Mouse (Mus musculus) embryonic facial prominence, embryonic 14.5 days (tissue): ENCODE results near the gene Siglecg. TPM values are rescaled to one million over a fixed set of nuclear protein-coding genes. Genes with fewer than 3 reads are reported as not detected.
A peak's percentile ranks its signal among the peaks of the same experiment; 100 is the strongest.
"Not testable (repeated sequence)": the region's sequence is repeated elsewhere in the genome, so short reads cannot be mapped to it uniquely, and the experiment has no call there.

Source experiments
- ATAC-seq: fragments of 200-750 bp; cut with Nextera tagmentation; 2 replicates; pipeline ENCODE4 v1.8.0; 2017; ENCODE audit warnings: low read depth, moderate number of reproducible peaks, moderate TSS enrichment
- DNase-seq: peaks from one replicate; pipeline ENCODE4 v3.0.0-alpha.2; 2015; ENCODE audit warnings: low spot score
- H3K27ac ChIP-seq: fragments of 300-500 bp; sonication (generic); replicated peaks from 2 replicates; pipeline ENCODE4 v1.5.1; 2014; ENCODE audit warnings: low read depth, mild to moderate bottlenecking, low read length, moderate library complexity
- H3K27me3 ChIP-seq: fragments of 300-500 bp; sonication (generic); replicated peaks from 2 replicates; pipeline ENCODE4 v1.6.1; 2014; ENCODE audit warnings: low read length; ENCODE audit not compliant: control insufficient read depth, insufficient read depth
- H3K36me3 ChIP-seq: fragments of 300-500 bp; sonication (generic); 2 replicates; pipeline ENCODE4 v1.6.1; 2014; ENCODE audit warnings: low read length, mixed read lengths; ENCODE audit not compliant: control insufficient read depth, insufficient read depth
- H3K4me1 ChIP-seq: fragments of 300-500 bp; sonication (generic); 2 replicates; pipeline ENCODE4 v1.6.1; 2014; ENCODE audit warnings: antibody characterized with exemption, low read length; ENCODE audit not compliant: control insufficient read depth, insufficient read depth
- H3K4me2 ChIP-seq: fragments of 300-500 bp; sonication (generic); 2 replicates; pipeline ENCODE4 v1.6.1; 2014; ENCODE audit warnings: low read depth, mild to moderate bottlenecking, low read length, moderate library complexity, mixed read lengths
- H3K4me3 ChIP-seq: fragments of 300-500 bp; sonication (generic); 2 replicates; pipeline ENCODE4 v1.5.1; 2014; ENCODE audit warnings: low read depth, mild to moderate bottlenecking, low read length
- H3K9ac ChIP-seq: fragments of 300-500 bp; sonication (generic); 2 replicates; pipeline ENCODE4 v1.6.1; 2014; ENCODE audit warnings: low read depth, mild to moderate bottlenecking, low read length, moderate library complexity, mixed read lengths
- H3K9me3 ChIP-seq: fragments of 300-500 bp; sonication (generic); 2 replicates; pipeline ENCODE4 v1.6.1; 2016; ENCODE audit warnings: low read length; ENCODE audit not compliant: control insufficient read depth
- WGBS: fragments of 180-500 bp; shearing (Covaris S2); extraction: QIAGEN DNeasy Blood & Tissue Kit; methylation state at CpG from one replicate; pipeline ENCODE4 v1.1.7; 2014; 5-methylcytosine and 5-hydroxymethylcytosine counted together
- polyA plus RNA-seq: library from polyadenylated mRNA; unstranded; fragments of >200 nt; fragmentation: Nextera tagmentation; extraction: Ambion mirVana; gene quantifications from 2 replicates; pipeline ENCODE4 v1.2.1, GENCODE M21; 2014

Gene Siglecg
- polyA plus RNA-seq, 1 experiment from 2014 or later = 0.17 TPM

DNA sequence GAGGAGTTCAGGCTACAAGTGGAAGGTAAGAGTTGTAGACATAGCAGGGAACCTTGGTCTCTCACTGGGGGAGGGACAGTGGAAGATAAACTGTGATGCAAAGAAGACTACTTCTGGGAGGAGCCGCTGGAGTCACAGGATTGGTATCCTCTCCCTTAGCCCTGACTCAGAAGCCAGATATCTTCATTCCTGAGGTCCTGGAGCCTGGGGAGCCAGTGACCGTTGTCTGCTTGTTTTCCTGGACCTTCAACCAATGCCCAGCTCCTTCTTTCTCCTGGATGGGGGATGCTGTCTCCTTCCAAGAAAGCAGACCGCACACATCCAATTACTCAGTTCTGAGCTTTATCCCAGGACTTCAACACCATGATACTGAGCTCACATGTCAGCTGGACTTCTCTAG lies 1.1 kb downstream of the Siglecg start:
- H3K9me3 ChIP-seq = no peaks in the 10 kb centered on the region
- no peak overlapping the region for H3K27ac ChIP-seq
- H3K9ac ChIP-seq = no peak overlapping the region
- DNase-seq (no peak), ATAC-seq (no peak)
- no peak overlapping the region for H3K4me3 ChIP-seq
- WGBS = 67% methylated on average over 3 of the region's 3 CpGs
- no peak overlapping the region for H3K4me2 ChIP-seq
- no peaks in the 10 kb centered on the region for H3K36me3 ChIP-seq
- H3K27me3 ChIP-seq = no peaks in the 10 kb centered on the region
- H3K4me1 ChIP-seq = no peaks in the 10 kb centered on the region

DNA sequence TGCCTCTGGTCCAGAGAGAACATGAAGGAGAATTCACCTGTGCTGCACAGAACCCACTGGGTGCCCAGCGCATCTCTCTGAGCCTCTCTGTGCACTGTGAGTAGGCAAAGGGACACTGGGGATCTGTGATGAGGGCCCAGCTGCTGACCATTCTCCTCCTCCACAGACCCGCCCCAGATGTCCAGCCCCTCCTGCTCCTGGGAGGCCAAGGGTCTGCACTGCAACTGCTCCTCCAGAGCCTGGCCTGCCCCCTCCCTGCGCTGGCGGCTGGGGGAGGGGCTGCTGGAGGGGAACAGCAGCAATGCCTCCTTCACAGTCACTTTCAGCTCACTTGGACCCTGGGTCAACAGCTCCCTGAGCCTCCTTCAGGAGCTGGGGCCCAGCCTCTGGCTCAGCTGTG lies 3.7 kb downstream of the Siglecg start:
- ATAC-seq, H3K27ac ChIP-seq, H3K4me1 ChIP-seq, H3K27me3 ChIP-seq, DNase-seq, H3K9me3 ChIP-seq, H3K4me3 ChIP-seq, H3K4me2 ChIP-seq, H3K9ac ChIP-seq, H3K36me3 ChIP-seq: not testable (repeated sequence)
- 30% methylated on average over 4 of the region's 4 CpGs for WGBS

- no peak overlapping the region for H3K4me2 ChIP-seq
- H3K36me3 ChIP-seq = no peaks in the 10 kb centered on the region
- WGBS = 76% methylated on average over 6 of the region's 10 CpGs
- ATAC-seq (no peak), DNase-seq (no peak)
- H3K9me3 ChIP-seq = no peaks in the 10 kb centered on the region
- H3K4me3 ChIP-seq = no peak overlapping the region
- H3K4me1 ChIP-seq = no peaks in the 10 kb centered on the region
- H3K27me3 ChIP-seq = no peaks in the 10 kb centered on the region
- H3K9ac ChIP-seq = no peak overlapping the region
- H3K27ac ChIP-seq = no peak overlapping the region
Observed at GRCm38 (mm10) chr7:43417298-43417697, 9.3 kb downstream of the Siglecg start.

GRCm38 (mm10) chr7:43422995-43423617 lies 15.1 kb downstream of the Siglecg start:
- 11% methylated on average over 11 of the region's 11 CpGs for WGBS
- H3K4me2 ChIP-seq = peak overlapping the region; percentile 18

DNA sequence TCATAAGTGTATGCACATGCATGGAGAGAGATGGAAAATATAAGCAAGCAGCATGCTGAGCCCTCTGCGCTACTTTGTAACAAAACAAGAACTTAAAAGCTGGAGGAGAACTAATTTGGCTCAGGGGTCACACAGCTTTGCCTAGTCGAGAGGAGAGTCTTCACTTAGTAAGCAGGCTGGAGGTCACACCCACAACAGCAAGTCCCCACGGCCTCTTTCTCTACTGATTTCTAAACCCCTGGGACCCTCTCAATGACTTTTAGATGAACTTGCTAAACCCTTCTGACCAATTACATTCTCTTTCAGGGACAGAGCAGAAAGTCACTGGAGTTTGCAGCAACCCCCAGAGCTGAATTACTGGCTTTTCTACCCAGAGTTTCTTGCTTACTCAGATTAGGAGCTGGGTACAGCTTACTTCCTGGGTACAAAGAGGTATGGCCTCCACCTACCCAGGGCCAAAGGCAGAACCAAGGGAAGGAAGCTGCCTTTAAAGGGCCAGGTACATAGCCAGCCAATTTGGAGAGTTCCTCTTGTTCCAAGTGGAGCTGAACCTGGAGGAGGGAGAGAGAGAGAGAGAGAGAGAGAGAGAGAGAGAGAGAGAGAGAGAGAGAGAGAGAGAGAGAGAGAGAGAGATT lies 16.1 kb downstream of the Siglecg start:
- no peak overlapping the region for H3K4me2 ChIP-seq
- no peak overlapping the region for H3K9ac ChIP-seq
- no peaks in the 10 kb centered on the region for H3K9me3 ChIP-seq
- no peaks in the 10 kb centered on the region for H3K4me1 ChIP-seq
- no peaks in the 10 kb centered on the region for H3K36me3 ChIP-seq
- no peaks in the 10 kb centered on the region for H3K27me3 ChIP-seq
- 60% methylated on average over 3 of the region's 3 CpGs for WGBS
- no peak overlapping the region for H3K4me3 ChIP-seq
- no peak for DNase-seq
- H3K27ac ChIP-seq = no peak overlapping the region
- ATAC-seq = no peak

More at GRCm38 (mm10) chr7:43422995-43423617, 15.1 kb downstream of the Siglecg start:
- Histone ChIP-seq H3K4me3 (no peak overlapping the region), H3K4me1 (no peaks in the 10 kb centered on the region), H3K27me3 (no peaks in the 10 kb centered on the region), H3K36me3 (no peaks in the 10 kb centered on the region), H3K9ac (0 out of 2 replicates have a peak overlapping the region, but pooled peaks have one; percentile 0), H3K9me3 (no peaks in the 10 kb centered on the region), H3K27ac (no peak overlapping the region)
- peak; percentile 83 for ATAC-seq
- DNase-seq = peak; percentile 85

DNA sequence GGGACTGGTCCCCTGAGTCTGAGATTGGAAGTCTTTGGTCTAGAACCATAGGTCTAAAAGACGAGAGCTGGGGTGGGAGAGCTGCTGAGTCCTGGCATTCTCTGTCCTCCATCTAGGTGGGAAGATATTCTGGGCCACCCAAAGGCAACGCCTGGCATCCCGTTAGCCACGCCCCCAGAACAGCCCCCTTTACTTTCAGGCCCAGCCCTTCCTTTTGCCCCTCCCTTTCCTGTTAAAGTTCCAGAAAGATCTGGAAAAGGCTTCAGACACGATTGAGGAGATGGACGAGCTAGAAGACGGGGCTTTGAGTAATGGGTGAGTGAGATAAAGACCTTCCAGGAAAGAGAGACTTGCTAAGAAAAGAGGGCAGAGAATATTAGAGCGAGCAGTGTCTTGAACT lies 19.4 kb downstream of the Siglecg start, which contains the start of gene Lim2:
Gene Lim2 (plus strand): TSS at position 265 of the 400 bp plus-strand sequence.
- H3K4me3 ChIP-seq = no peak within 1 kb of the TSS
- ATAC-seq (no peak), DNase-seq (no peak)
- no peak within 1 kb of the TSS for H3K4me2 ChIP-seq
- no peaks in the 10 kb centered on the region for H3K27me3 ChIP-seq
- H3K36me3 ChIP-seq = no peaks in the 10 kb centered on the region
- no peak within 1 kb of the TSS for H3K27ac ChIP-seq
- H3K9me3 ChIP-seq = no peaks in the 10 kb centered on the region
- H3K4me1 ChIP-seq = no peaks in the 10 kb centered on the region
- no peak within 1 kb of the TSS for H3K9ac ChIP-seq
- 83% methylated on average over 8 of the region's 8 CpGs for WGBS

- no peak overlapping the region for H3K4me3 ChIP-seq
- H3K9ac ChIP-seq = no peak overlapping the region
- H3K4me2 ChIP-seq = no peak overlapping the region
- no peaks in the 10 kb centered on the region for H3K36me3 ChIP-seq
- no peak overlapping the region for H3K27ac ChIP-seq
- no peak for DNase-seq
- H3K27me3 ChIP-seq = no peaks in the 10 kb centered on the region
- H3K9me3 ChIP-seq = no peaks in the 10 kb centered on the region
- WGBS = 51% methylated on average over 4 of the region's 4 CpGs
- no peak for ATAC-seq
- no peaks in the 10 kb centered on the region for H3K4me1 ChIP-seq
Observed at GRCm38 (mm10) chr7:43429500-43429899, 21.5 kb downstream of the Siglecg start.

DNA sequence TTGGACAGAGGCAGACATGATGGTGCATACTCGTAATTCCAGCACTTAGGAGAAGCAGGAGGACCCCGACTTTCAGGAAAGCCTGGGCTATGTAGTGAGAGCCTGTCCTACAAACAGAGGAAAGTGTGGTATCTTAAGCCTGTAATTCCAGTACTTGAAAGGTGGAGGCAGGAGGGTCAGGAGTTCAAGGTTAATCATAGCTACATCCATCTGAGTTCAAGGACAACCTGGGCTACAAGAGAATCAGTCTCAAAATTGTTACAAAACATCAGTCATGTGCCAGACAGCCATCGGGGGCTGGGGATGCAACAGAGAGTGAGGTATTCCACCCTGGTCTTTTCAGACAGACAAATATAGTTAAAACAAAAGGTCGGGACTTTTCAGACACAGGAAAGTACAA lies 24.9 kb downstream of the Siglecg start:
- H3K27me3 ChIP-seq = no peaks in the 10 kb centered on the region
- no peaks in the 10 kb centered on the region for H3K36me3 ChIP-seq
- DNase-seq (no peak), ATAC-seq (no peak)
- 67% methylated on average over 4 of the region's 4 CpGs for WGBS
- H3K4me3 ChIP-seq = no peak overlapping the region
- no peak overlapping the region for H3K27ac ChIP-seq
- H3K9ac ChIP-seq = no peak overlapping the region
- no peak overlapping the region for H3K4me2 ChIP-seq
- H3K4me1 ChIP-seq = no peaks in the 10 kb centered on the region
- H3K9me3 ChIP-seq = no peaks in the 10 kb centered on the region

- no peaks in the 10 kb centered on the region for H3K4me1 ChIP-seq
- DNase-seq = no peak
- H3K9me3 ChIP-seq = no peaks in the 10 kb centered on the region
- H3K9ac ChIP-seq = no peak overlapping the region
- 79% methylated on average over 5 of the region's 5 CpGs for WGBS
- no peaks in the 10 kb centered on the region for H3K36me3 ChIP-seq
- H3K4me3 ChIP-seq = no peak overlapping the region
- no peak overlapping the region for H3K27ac ChIP-seq
- H3K27me3 ChIP-seq = no peaks in the 10 kb centered on the region
- no peak overlapping the region for H3K4me2 ChIP-seq
- no peak for ATAC-seq
Observed at GRCm38 (mm10) chr7:43434676-43435075, 26.7 kb downstream of the Siglecg start.
